Mouse (Mus musculus): ENCODE measurements at regions not wholly inside any gene's neighbourhood (a gene's known extent, or its start where the extent isn't known, plus 50 kb on each side); places are given as distances from the start of the nearest gene placed in this dataset.

GRCm38 (mm10) chr16:78877941-78878340, 52.8 kb upstream of the Chodl start:
- Histone ChIP-seq H3K4me1 (ENCODE audit: control insufficient read depth, insufficient read depth, low read length) (no peaks in the 10 kb centered on the region), H3K4me3 (replicated peaks; ENCODE audit: extremely low read depth, low read depth, low read length) (no peak overlapping the region)
- DNase-seq: no peak
- TF ChIP-seq POLR2A (IDR thresholded peaks at IDR 0.05; ENCODE audit: borderline replicate concordance, extremely low read depth, low read depth, low read length) (no peak), CTCF (IDR thresholded peaks at IDR 0.05; ENCODE audit: insufficient read depth, low read length) (no peak)
- WGBS: 64% methylated on average over 1 of the region's 1 CpGs

GRCm38 (mm10) chr16:78859006-78859405, 71.7 kb upstream of the Chodl start:
- Histone ChIP-seq H3K4me1 (ENCODE audit: control insufficient read depth, insufficient read depth, low read length) (no peaks in the 10 kb centered on the region), H3K4me3 (replicated peaks; ENCODE audit: extremely low read depth, low read depth, low read length) (no peak overlapping the region)
- no peak for DNase-seq
- WGBS: 56% methylated on average over 4 of the region's 4 CpGs
- no peak for TF ChIP-seq POLR2A (IDR thresholded peaks at IDR 0.05; ENCODE audit: borderline replicate concordance, extremely low read depth, low read depth, low read length)
- TF ChIP-seq CTCF (IDR thresholded peaks at IDR 0.05; ENCODE audit: insufficient read depth, low read length): no peak

- no peak for DNase-seq
- 63% methylated on average over 7 of the region's 7 CpGs for WGBS
- no peak overlapping the region for H3K4me3 ChIP-seq (replicated peaks; ENCODE audit: extremely low read depth, low read depth, low read length)
- TF ChIP-seq CTCF (IDR thresholded peaks at IDR 0.05; ENCODE audit: insufficient read depth, low read length) (no peak), POLR2A (IDR thresholded peaks at IDR 0.05; ENCODE audit: borderline replicate concordance, extremely low read depth, low read depth, low read length) (no peak)
- no peaks in the 10 kb centered on the region for H3K4me1 ChIP-seq (ENCODE audit: control insufficient read depth, insufficient read depth, low read length)
These were observed 99.8 kb upstream of the Chodl start for GRCm38 (mm10) chr16:78830957-78831356.

GRCm38 (mm10) chr16:78827739-78828138, 103.0 kb upstream of the Chodl start:
- WGBS: 37% methylated on average over 3 of the region's 3 CpGs
- TF ChIP-seq CTCF (IDR thresholded peaks at IDR 0.05; ENCODE audit: insufficient read depth, low read length): no peak
- no peak for TF ChIP-seq POLR2A (IDR thresholded peaks at IDR 0.05; ENCODE audit: borderline replicate concordance, extremely low read depth, low read depth, low read length)
- Histone ChIP-seq H3K4me3 (replicated peaks; ENCODE audit: extremely low read depth, low read depth, low read length) (no peak overlapping the region), H3K4me1 (ENCODE audit: control insufficient read depth, insufficient read depth, low read length) (no peaks in the 10 kb centered on the region)
- no peak for DNase-seq

GRCm38 (mm10) chr16:78790064-78790463, 140.7 kb upstream of the Chodl start:
- 54% methylated on average over 2 of the region's 2 CpGs for WGBS

GRCm38 (mm10) chr16:78759226-78759625, 171.5 kb upstream of the Chodl start:
- no peak overlapping the region for H3K4me3 ChIP-seq (replicated peaks; ENCODE audit: extremely low read depth, low read depth, low read length)
- no peak for TF ChIP-seq CTCF (IDR thresholded peaks at IDR 0.05; ENCODE audit: insufficient read depth, low read length)
- no peak for TF ChIP-seq POLR2A (IDR thresholded peaks at IDR 0.05; ENCODE audit: borderline replicate concordance, extremely low read depth, low read depth, low read length)
- H3K4me1 ChIP-seq (ENCODE audit: control insufficient read depth, insufficient read depth, low read length): no peaks in the 10 kb centered on the region
- DNase-seq: no peak

More at GRCm38 (mm10) chr16:78790064-78790463, 140.7 kb upstream of the Chodl start:
- no peak for TF ChIP-seq CTCF (IDR thresholded peaks at IDR 0.05; ENCODE audit: insufficient read depth, low read length)
- TF ChIP-seq POLR2A (IDR thresholded peaks at IDR 0.05; ENCODE audit: borderline replicate concordance, extremely low read depth, low read depth, low read length): no peak
- H3K4me3 ChIP-seq (replicated peaks; ENCODE audit: extremely low read depth, low read depth, low read length): no peak overlapping the region
- no peak for DNase-seq
- no peaks in the 10 kb centered on the region for H3K4me1 ChIP-seq (ENCODE audit: control insufficient read depth, insufficient read depth, low read length)

GRCm38 (mm10) chr16:78737902-78738301, 161.4 kb upstream of the D16Ertd472e start:
- Histone ChIP-seq H3K4me1 (ENCODE audit: control insufficient read depth, insufficient read depth, low read length) (no peaks in the 10 kb centered on the region), H3K4me3 (replicated peaks; ENCODE audit: extremely low read depth, low read depth, low read length) (no peak overlapping the region)
- no peak for DNase-seq
- TF ChIP-seq POLR2A (IDR thresholded peaks at IDR 0.05; ENCODE audit: borderline replicate concordance, extremely low read depth, low read depth, low read length) (no peak), CTCF (IDR thresholded peaks at IDR 0.05; ENCODE audit: insufficient read depth, low read length) (no peak)
- WGBS: 61% methylated on average over 4 of the region's 4 CpGs

GRCm38 (mm10) chr16:78730583-78731501, 154.3 kb upstream of the D16Ertd472e start:
- Histone ChIP-seq H3K4me3 (replicated peaks; ENCODE audit: extremely low read depth, low read depth, low read length) (no peak overlapping the region), H3K4me1 (ENCODE audit: control insufficient read depth, insufficient read depth, low read length) (no peaks in the 10 kb centered on the region)
- TF ChIP-seq POLR2A (IDR thresholded peaks at IDR 0.05; ENCODE audit: borderline replicate concordance, extremely low read depth, low read depth, low read length) (no peak), CTCF (IDR thresholded peaks at IDR 0.05; ENCODE audit: insufficient read depth, low read length) (no peak)
- DNase-seq: no peak
- WGBS: 73% methylated on average over 13 of the region's 13 CpGs

- Histone ChIP-seq H3K4me1 (ENCODE audit: control insufficient read depth, insufficient read depth, low read length) (no peaks in the 10 kb centered on the region), H3K4me3 (replicated peaks; ENCODE audit: extremely low read depth, low read depth, low read length) (no peak overlapping the region)
- no peak for DNase-seq
- TF ChIP-seq POLR2A (IDR thresholded peaks at IDR 0.05; ENCODE audit: borderline replicate concordance, extremely low read depth, low read depth, low read length): no peak
- no peak for TF ChIP-seq CTCF (IDR thresholded peaks at IDR 0.05; ENCODE audit: insufficient read depth, low read length)
- WGBS: 89% methylated on average over 2 of the region's 2 CpGs
These were observed 149.0 kb upstream of the D16Ertd472e start for GRCm38 (mm10) chr16:78725541-78725940.

- Histone ChIP-seq H3K4me3 (replicated peaks; ENCODE audit: extremely low read depth, low read depth, low read length) (no peak overlapping the region), H3K4me1 (ENCODE audit: control insufficient read depth, insufficient read depth, low read length) (no peaks in the 10 kb centered on the region)
- no peak for DNase-seq
- TF ChIP-seq POLR2A (IDR thresholded peaks at IDR 0.05; ENCODE audit: borderline replicate concordance, extremely low read depth, low read depth, low read length): no peak
- TF ChIP-seq CTCF (IDR thresholded peaks at IDR 0.05; ENCODE audit: insufficient read depth, low read length): no peak
- WGBS: 66% methylated on average over 7 of the region's 7 CpGs
These were observed 133.4 kb upstream of the D16Ertd472e start for GRCm38 (mm10) chr16:78709943-78710342.

Data from lung, adult 2 months (tissue).